Mouse (Mus musculus): ENCODE measurements around the gene Gmppa. TPM values are rescaled to one million over a fixed set of nuclear protein-coding genes. Genes with fewer than 3 reads are reported as not detected.

Gmppa gene
- 10 to 100 TPM; 56.0 to 62.2 TPM for total RNA-seq (2021)
- long read RNA-seq, experiment 1, transcript Gmppa-201 (13 exons, 1,539 nt), result major isoform, 11 of 31 reads
- long read RNA-seq, experiment 1, partial matches to known transcripts, result 6 of 31 reads
- long read RNA-seq, experiment 1, other reads (novel, unspliced or antisense), result 10 of 31 reads
- long read RNA-seq, experiment 2, transcript Gmppa-201 (13 exons, 1,539 nt), result major isoform, 18 of 43 reads
- long read RNA-seq, experiment 2, partial matches to known transcripts, result 11 of 43 reads
- long read RNA-seq, experiment 2, other reads (novel, unspliced or antisense), result 9 of 43 reads

- peak; percentile 74 to 85 for DNase-seq (ENCODE audit: low spot score in 2 of 2)
Measured at GRCm38 (mm10) chr1:75435475-75436328, at the start of gene Gmppa. Gene Gmppa (plus strand): TSS chr1:75435930.

GRCm38 (mm10) chr1:75386149-75386548 is 49.6 kb upstream of the Gmppa start:
- DNase-seq (ENCODE audit: low spot score in 2 of 2), result no peak

GRCm38 (mm10) chr1:75387469-75387928 is 48.2 kb upstream of the Gmppa start:
- DNase-seq (ENCODE audit: low spot score in 2 of 2), result no peak

GRCm38 (mm10) chr1:75387929-75388897 is 47.5 kb upstream of the Gmppa start:
- DNase-seq (ENCODE audit: low spot score in 2 of 2), result no peak

- no peak for DNase-seq (ENCODE audit: low spot score in 2 of 2)
Measured at GRCm38 (mm10) chr1:75388898-75389515, 46.7 kb upstream of the Gmppa start.

GRCm38 (mm10) chr1:75393139-75393538 is 42.6 kb upstream of the Gmppa start:
- peak; percentile 65 to 69 for DNase-seq (ENCODE audit: low spot score in 2 of 2)

GRCm38 (mm10) chr1:75393846-75394245 is 41.9 kb upstream of the Gmppa start:
- DNase-seq (ENCODE audit: low spot score in 2 of 2), result no peak

- peak; percentile 49 to 61 for DNase-seq (ENCODE audit: low spot score in 2 of 2)
Measured at GRCm38 (mm10) chr1:75398761-75399402, 36.8 kb upstream of the Gmppa start.

GRCm38 (mm10) chr1:75399755-75400492 is 35.8 kb upstream of the Gmppa start:
- DNase-seq (ENCODE audit: low spot score in 2 of 2), result peak; percentile 51 to 60

- DNase-seq (ENCODE audit: low spot score in 2 of 2), result no peak
Measured at GRCm38 (mm10) chr1:75400493-75401115, 35.1 kb upstream of the Gmppa start.

- no peak for DNase-seq (ENCODE audit: low spot score in 2 of 2)
Measured at GRCm38 (mm10) chr1:75405547-75405946, 30.2 kb upstream of the Gmppa start.

GRCm38 (mm10) chr1:75406173-75406572 is 29.6 kb upstream of the Gmppa start:
- no peak for DNase-seq (ENCODE audit: low spot score in 2 of 2)

- no peak for DNase-seq (ENCODE audit: low spot score in 2 of 2)
Measured at GRCm38 (mm10) chr1:75407056-75407455, 28.7 kb upstream of the Gmppa start.

GRCm38 (mm10) chr1:75408210-75408609 is 27.5 kb upstream of the Gmppa start:
- no peak for DNase-seq (ENCODE audit: low spot score in 2 of 2)

GRCm38 (mm10) chr1:75409950-75410349 is 25.8 kb upstream of the Gmppa start:
- no peak for DNase-seq (ENCODE audit: low spot score in 2 of 2)

- no peak for DNase-seq (ENCODE audit: low spot score in 2 of 2)
Measured at GRCm38 (mm10) chr1:75412196-75412595, 23.5 kb upstream of the Gmppa start.

GRCm38 (mm10) chr1:75413749-75414148 is 22.0 kb upstream of the Gmppa start:
- DNase-seq (ENCODE audit: low spot score in 2 of 2), result no peak

GRCm38 (mm10) chr1:75421794-75422193 is 13.9 kb upstream of the Gmppa start:
- no peak for DNase-seq (ENCODE audit: low spot score in 2 of 2)

Data from layer of hippocampus, postnatal 14 days (tissue).